Mouse (Mus musculus): ENCODE results near the gene Hdac7.

DNA sequence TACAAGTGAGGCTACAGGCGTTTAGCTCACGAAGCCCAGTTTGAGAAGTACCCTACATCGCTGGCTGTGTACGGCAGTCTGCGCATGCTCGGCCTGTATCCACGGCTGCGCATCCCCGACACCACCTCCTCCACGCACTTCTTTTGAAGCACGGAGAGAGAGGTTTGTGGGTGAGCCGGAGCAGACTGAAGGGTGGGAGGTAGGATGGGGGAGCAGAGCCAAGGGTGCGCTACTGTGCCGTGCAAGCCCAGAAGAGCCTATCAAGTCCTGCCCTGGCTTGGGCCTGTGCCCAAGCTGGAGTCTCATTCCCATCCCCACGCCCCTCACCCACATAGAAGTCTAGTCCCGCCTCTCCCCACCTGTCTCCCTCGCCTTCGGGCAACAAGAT is 19.2 kb upstream of the Hdac7 start:
- TF ChIP-seq E2F4 (IDR thresholded peaks at IDR 0.05; ENCODE audit: insufficient replicate concordance, low read depth, low read length) (no peak), EP300 (IDR thresholded peaks at IDR 0.05; ENCODE audit: low read length) (no peak), CHD1 (IDR thresholded peaks at IDR 0.05; ENCODE audit: low read depth, low read length) (no peak), MXI1 (IDR thresholded peaks at IDR 0.05; ENCODE audit: low read depth, low read length) (no peak), RCOR1 (conservative IDR thresholded peaks at IDR 0.05; ENCODE audit: low read depth, low read length) (no peak)

Data from CH12.LX (cell line).